Comparison of ENCODE assay signal across 13 mouse cellular contexts in the genomic region with DNA sequence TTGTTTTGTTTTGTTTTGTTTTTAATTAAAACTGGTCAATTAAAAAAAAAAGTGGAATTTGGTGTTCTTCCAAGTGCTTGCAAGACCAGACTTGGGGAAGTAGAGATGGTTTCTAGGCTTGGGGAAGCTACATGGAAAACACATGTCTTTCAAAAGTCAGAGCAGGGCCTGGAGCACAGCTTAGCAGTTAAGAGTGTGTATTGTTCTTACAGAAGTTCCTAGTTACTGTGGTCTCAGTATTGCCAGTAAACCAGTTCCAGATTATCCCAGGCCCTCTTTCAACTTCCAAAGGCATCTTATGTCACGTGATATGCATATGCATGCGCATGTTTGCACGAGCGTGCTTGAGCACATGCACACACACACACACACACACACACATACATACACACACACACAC.
"Had no signal": no experiment of that assay in that cellular context is flagged by ENCODE, and none has a peak within 500 bp of the region (broad histone marks: within the 10 kb centered on the region; RNA-seq: fewer than 3 reads in every experiment).

No protein-coding gene starts in this region.

- H3K9ac ChIP-seq: lung, embryonic 14.5 days; midbrain, embryonic 13.5 days; midbrain, embryonic 15.5 days; neural tube, embryonic 12.5 days; stomach, embryonic 15.5 days had no signal

- H3K4me1 ChIP-seq: midbrain, embryonic 13.5 days; midbrain, embryonic 15.5 days; neural tube, embryonic 12.5 days; stomach, embryonic 15.5 days had no signal

- H3K4me3 ChIP-seq: midbrain, embryonic 13.5 days; midbrain, embryonic 15.5 days; neural tube, embryonic 12.5 days; stomach, embryonic 15.5 days had no signal

- ATAC-seq: midbrain, embryonic 13.5 days; midbrain, embryonic 15.5 days had no signal

- H3K27me3 ChIP-seq: midbrain, embryonic 13.5 days; midbrain, embryonic 15.5 days; neural tube, embryonic 12.5 days; stomach, embryonic 15.5 days had no signal

- H3K4me2 ChIP-seq: lung, embryonic 14.5 days; midbrain, embryonic 11.5 days; midbrain, embryonic 13.5 days; midbrain, embryonic 15.5 days; neural tube, embryonic 12.5 days; stomach, embryonic 15.5 days had no signal

- DNase-seq: lung, adult 18-20 months; lung, embryonic 14.5 days; lung, postnatal 10 days; lung, postnatal 4 days; right cerebral cortex, postnatal 14 days; thymus, postnatal 14 days; thymus, postnatal 36 days had no signal

- H3K36me3 ChIP-seq: midbrain, embryonic 13.5 days; midbrain, embryonic 15.5 days; neural tube, embryonic 12.5 days; stomach, embryonic 15.5 days had no signal

- H3K9me3 ChIP-seq: midbrain, embryonic 13.5 days; midbrain, embryonic 15.5 days; neural tube, embryonic 12.5 days; stomach, embryonic 15.5 days had no signal

- H3K27ac ChIP-seq: midbrain, embryonic 13.5 days; midbrain, embryonic 15.5 days; neural tube, embryonic 12.5 days; stomach, embryonic 15.5 days; stomach, postnatal 0 days had no signal
